Mouse (Mus musculus) C2C12 (cell line): Measurements from ENCODE around the gene Kcnip1. TPM values are rescaled to one million over a fixed set of nuclear protein-coding genes. Genes with fewer than 3 reads are reported as not detected.

Source experiments
- H3K27me3 ChIP-seq: one replicate; pipeline ENCODE4 v1.6.1; 2011; ENCODE audit not compliant: control insufficient read depth, insufficient read depth, insufficient read length
- H3K36me3 ChIP-seq: one replicate; pipeline ENCODE4 v1.6.1; 2011; ENCODE audit not compliant: control insufficient read depth, insufficient read depth
- H3K4me3 ChIP-seq: one replicate; pipeline ENCODE4 v1.5.1; 2011; ENCODE audit warnings: mild to moderate bottlenecking, control low read depth; ENCODE audit not compliant: poor library complexity, insufficient read depth, severe bottlenecking
- H3K79me2 ChIP-seq: one replicate; pipeline ENCODE4 v1.6.1; 2011; ENCODE audit not compliant: control insufficient read depth, insufficient read depth
- H3K79me3 ChIP-seq: one replicate; pipeline ENCODE4 v1.6.1; 2011; ENCODE audit warnings: low read depth, control low read depth
- H3ac ChIP-seq: one replicate; pipeline ENCODE3; 2011; ENCODE audit warnings: low read depth; ENCODE audit not compliant: control insufficient read depth, insufficient read length
- CEBPB ChIP-seq: IDR thresholded peaks from one replicate; pipeline ENCODE4 v1.6.1; 2011; ENCODE audit warnings: low read depth, mild to moderate bottlenecking, control low read depth, moderate library complexity
- CTCF ChIP-seq: IDR thresholded peaks from one replicate; pipeline ENCODE4 v1.5.1; 2011; ENCODE audit not compliant: control insufficient read depth, insufficient read depth, insufficient read length
- FOSL1 ChIP-seq: IDR thresholded peaks from one replicate; pipeline ENCODE4 v1.8.0; 2011; ENCODE audit warnings: mild to moderate bottlenecking, low read length; ENCODE audit not compliant: poor library complexity, insufficient read depth, severe bottlenecking
- MAX ChIP-seq: IDR thresholded peaks from one replicate; pipeline ENCODE4 v1.6.1; 2011; ENCODE audit warnings: mild to moderate bottlenecking, control low read depth
- MYOD1 ChIP-seq: IDR thresholded peaks from one replicate; pipeline ENCODE4 v1.6.1; 2011; ENCODE audit warnings: low read depth; ENCODE audit not compliant: control insufficient read depth, insufficient read length
- MYOG ChIP-seq: IDR thresholded peaks from one replicate; pipeline ENCODE4 v1.6.1; 2011; ENCODE audit not compliant: control insufficient read depth, insufficient read length; ENCODE audit errors: extremely low read depth
- USF1 ChIP-seq: IDR thresholded peaks from one replicate; pipeline ENCODE4 v1.6.1; 2011; ENCODE audit warnings: low read depth, mild to moderate bottlenecking, control low read depth, moderate library complexity
- polyA plus RNA-seq: library from polyadenylated mRNA; unstranded; fragments of >200 nt; fragmentation: generic; extraction: Trizol; gene quantifications from one replicate; pipeline ENCODE4 v1.2.1, GENCODE M21; 2012; ENCODE audit warnings: missing spikeins

Kcnip1 gene
- polyA plus RNA-seq, 1 experiment: not detected

GRCm38 (mm10) chr11:33965380-33965779, 27.6 kb downstream of the Kcnip1 start:
- TF ChIP-seq MYOG (no peak), FOSL1 (no peak), MAX (no peak), CTCF (no peak), MYOD1 (no peak), CEBPB (no peak), USF1 (no peak)
- Histone ChIP-seq H3ac (no peak overlapping the region), H3K79me3 (no peaks in the 10 kb centered on the region), H3K36me3 (no peaks in the 10 kb centered on the region), H3K4me3 (no peak overlapping the region), H3K79me2 (no peaks in the 10 kb centered on the region), H3K27me3 (no peaks in the 10 kb centered on the region)

- Histone ChIP-seq H3K36me3 (no peaks in the 10 kb centered on the region), H3K79me3 (no peaks in the 10 kb centered on the region), H3K4me3 (no peak within 1 kb of the TSS), H3K79me2 (no peaks in the 10 kb centered on the region), H3ac (no peak within 1 kb of the TSS), H3K27me3 (no peaks in the 10 kb centered on the region)
- no peak for TF ChIP-seq MYOG
- TF ChIP-seq CTCF: no peak
- no peak for TF ChIP-seq MAX
- no peak for TF ChIP-seq USF1
- no peak for TF ChIP-seq MYOD1
- TF ChIP-seq FOSL1: no peak
- no peak for TF ChIP-seq CEBPB
Measured at GRCm38 (mm10) chr11:33962688-33963407, 30.1 kb downstream of the Kcnip1 start, which contains the start of gene Kcnmb1. TSS of gene Kcnmb1 (plus strand) at chr11:33963013.

GRCm38 (mm10) chr11:33962178-33962577, 30.8 kb downstream of the Kcnip1 start:
- H3K36me3 ChIP-seq: no peaks in the 10 kb centered on the region
- H3K4me3 ChIP-seq: no peak overlapping the region
- H3K79me2 ChIP-seq: no peaks in the 10 kb centered on the region
- no peaks in the 10 kb centered on the region for H3K79me3 ChIP-seq
- TF ChIP-seq CTCF (no peak), USF1 (no peak), FOSL1 (no peak), MAX (no peak), MYOD1 (no peak)
- no peak overlapping the region for H3ac ChIP-seq
- no peaks in the 10 kb centered on the region for H3K27me3 ChIP-seq

GRCm38 (mm10) chr11:33958713-33959112, 34.2 kb downstream of the Kcnip1 start:
- no peaks in the 10 kb centered on the region for H3K79me2 ChIP-seq
- H3ac ChIP-seq: no peak overlapping the region
- no peaks in the 10 kb centered on the region for H3K36me3 ChIP-seq
- no peaks in the 10 kb centered on the region for H3K27me3 ChIP-seq
- H3K79me3 ChIP-seq: no peaks in the 10 kb centered on the region
- no peak for TF ChIP-seq CEBPB
- TF ChIP-seq CTCF: no peak
- no peak for TF ChIP-seq USF1
- TF ChIP-seq MAX: no peak
- TF ChIP-seq MYOD1: no peak
- no peak for TF ChIP-seq MYOG
- no peak for TF ChIP-seq FOSL1
- H3K4me3 ChIP-seq: no peak overlapping the region

GRCm38 (mm10) chr11:33957595-33957994, 35.4 kb downstream of the Kcnip1 start:
- H3K36me3 ChIP-seq: no peaks in the 10 kb centered on the region
- no peaks in the 10 kb centered on the region for H3K27me3 ChIP-seq
- H3K79me2 ChIP-seq: no peaks in the 10 kb centered on the region
- TF ChIP-seq FOSL1 (no peak), CTCF (no peak), CEBPB (no peak), MYOD1 (no peak), MAX (no peak), USF1 (no peak), MYOG (no peak)
- H3K4me3 ChIP-seq: no peak overlapping the region
- H3K79me3 ChIP-seq: no peaks in the 10 kb centered on the region
- no peak overlapping the region for H3ac ChIP-seq

- no peaks in the 10 kb centered on the region for H3K27me3 ChIP-seq
Measured at GRCm38 (mm10) chr11:33956623-33957022, 36.3 kb downstream of the Kcnip1 start.

More at GRCm38 (mm10) chr11:33956623-33957022, 36.3 kb downstream of the Kcnip1 start:
- Histone ChIP-seq H3K79me3 (no peaks in the 10 kb centered on the region), H3K79me2 (no peaks in the 10 kb centered on the region), H3K36me3 (no peaks in the 10 kb centered on the region), H3ac (no peak overlapping the region), H3K4me3 (no peak overlapping the region)
- TF ChIP-seq MYOD1: no peak
- no peak for TF ChIP-seq CTCF
- no peak for TF ChIP-seq MAX
- TF ChIP-seq USF1: no peak
- TF ChIP-seq CEBPB: no peak
- TF ChIP-seq FOSL1: no peak
- TF ChIP-seq MYOG: no peak
